Mouse (Mus musculus) erythroblast, embryonic 14.5 days (primary cell): ENCODE results near the gene Eva1c.

Source experiments
- GATA1 ChIP-seq: IDR thresholded peaks from 2 replicates; pipeline ENCODE4 v1.6.1; 2012; ENCODE audit warnings: low read length, inconsistent platforms, mixed read lengths
- TAL1 ChIP-seq: IDR thresholded peaks from 3 replicates; pipeline ENCODE4 v1.6.1; 2012; ENCODE audit warnings: low read length, inconsistent platforms, mixed read lengths

DNA sequence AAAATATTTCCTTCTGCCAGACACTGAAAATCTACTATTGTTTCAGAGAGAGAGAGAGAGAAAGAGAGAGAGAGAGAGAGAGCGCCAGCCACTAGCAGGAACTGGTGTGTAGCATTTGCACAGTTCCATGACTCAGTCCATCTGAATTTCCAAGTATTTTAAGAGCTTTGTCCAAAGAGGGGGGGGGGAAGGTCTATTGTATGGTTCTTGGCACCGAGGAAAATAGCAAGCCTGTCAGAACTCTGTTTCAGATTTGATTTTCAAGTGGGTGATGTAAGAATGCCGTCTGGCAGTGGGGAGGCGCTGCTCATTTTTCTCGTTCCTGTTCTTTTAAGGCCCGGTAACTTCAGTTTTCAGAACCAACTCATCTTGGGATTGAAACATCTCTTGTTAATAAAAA lies 18.5 kb downstream of the Eva1c start:
- TF ChIP-seq GATA1 (no peak), TAL1 (no peak)
